Mouse (Mus musculus) neural tube, embryonic 13.5 days (tissue): ENCODE measurements around the gene Tln2. TPM values are rescaled to one million over a fixed set of nuclear protein-coding genes. Genes with fewer than 3 reads are reported as not detected.

Source experiments
- ATAC-seq: fragments of 200-750 bp; cut with Nextera tagmentation; 2 replicates; pipeline ENCODE4 v1.8.0; 2017; ENCODE audit warnings: low read depth, mild to moderate bottlenecking, moderate TSS enrichment, moderate library complexity
- H3K27ac ChIP-seq: fragments of 300-500 bp; sonication (generic); replicated peaks from 2 replicates; pipeline ENCODE4 v1.5.1; 2015; ENCODE audit warnings: moderate library complexity, mild to moderate bottlenecking, inconsistent platforms
- H3K27me3 ChIP-seq: fragments of 300-500 bp; sonication (generic); 2 replicates; pipeline ENCODE4 v1.6.1; 2015; ENCODE audit warnings: mild to moderate bottlenecking, inconsistent platforms
- H3K36me3 ChIP-seq: fragments of 300-500 bp; sonication (generic); 2 replicates; pipeline ENCODE4 v1.6.1; 2015; ENCODE audit warnings: mild to moderate bottlenecking, inconsistent platforms
- H3K4me1 ChIP-seq: fragments of 300-500 bp; sonication (generic); replicated peaks from 2 replicates; pipeline ENCODE4 v1.6.1; 2015; ENCODE audit warnings: inconsistent platforms
- H3K4me2 ChIP-seq: fragments of 300-500 bp; sonication (generic); 2 replicates; pipeline ENCODE4 v1.6.1; 2015; ENCODE audit warnings: inconsistent platforms, mild to moderate bottlenecking, moderate library complexity
- H3K4me3 ChIP-seq: fragments of 300-500 bp; sonication (generic); 2 replicates; pipeline ENCODE4 v1.5.1; 2015; ENCODE audit warnings: mild to moderate bottlenecking, inconsistent platforms
- H3K9ac ChIP-seq: fragments of 300-500 bp; sonication (generic); 2 replicates; pipeline ENCODE4 v1.6.1; 2015; ENCODE audit warnings: moderate library complexity, mild to moderate bottlenecking, inconsistent platforms
- H3K9me3 ChIP-seq: fragments of 300-500 bp; sonication (generic); 2 replicates; pipeline ENCODE4 v1.6.1; 2016; ENCODE audit warnings: inconsistent platforms
- WGBS: fragments of 180-500 bp; shearing (Covaris S2); methylation state at CpG from one replicate; pipeline ENCODE4 v1.1.7; 2015; 5-methylcytosine and 5-hydroxymethylcytosine counted together
- polyA plus RNA-seq: library from polyadenylated mRNA; unstranded; fragments of >200 nt; fragmentation: Nextera tagmentation; extraction: Ambion mirVana; gene quantifications from 2 replicates; pipeline ENCODE4 v1.2.1, GENCODE M21; 2015

Gene Tln2
- polyA plus RNA-seq, 1 experiment from 2014 or later: 34.7 TPM

- no peak overlapping the region for H3K9ac ChIP-seq
- no peak overlapping the region for H3K4me3 ChIP-seq
- peak overlapping the region; percentile 65 for H3K27ac ChIP-seq
- no peaks in the 10 kb centered on the region for H3K36me3 ChIP-seq
- H3K4me2 ChIP-seq: no peak overlapping the region
- no peaks in the 10 kb centered on the region for H3K27me3 ChIP-seq
- peak; percentile 59; the same call in 1 of the 2 replicates for ATAC-seq
- H3K9me3 ChIP-seq: no peaks in the 10 kb centered on the region
- peaks cover 25% of the 10 kb centered on the region for H3K4me1 ChIP-seq
- WGBS: 52% methylated on average over 10 of the region's 10 CpGs
Observed at GRCm38 (mm10) chr9:67435333-67436154, 124.0 kb downstream of the Tln2 start.

- no peaks in the 10 kb centered on the region for H3K36me3 ChIP-seq
- ATAC-seq: no peak
- no peaks in the 10 kb centered on the region for H3K9me3 ChIP-seq
- no peaks in the 10 kb centered on the region for H3K27me3 ChIP-seq
- 73% methylated on average over 12 of the region's 12 CpGs for WGBS
- peaks cover 34% of the 10 kb centered on the region for H3K4me1 ChIP-seq
- no peak overlapping the region for H3K4me2 ChIP-seq
- no peak overlapping the region for H3K4me3 ChIP-seq
- no peak overlapping the region for H3K9ac ChIP-seq
- H3K27ac ChIP-seq: no peak overlapping the region
Observed at GRCm38 (mm10) chr9:67429199-67429892, 130.2 kb downstream of the Tln2 start.

GRCm38 (mm10) chr9:67428306-67429047, 131.0 kb downstream of the Tln2 start:
- H3K9ac ChIP-seq: no peak overlapping the region
- no peaks in the 10 kb centered on the region for H3K9me3 ChIP-seq
- WGBS: 92% methylated on average over 15 of the region's 15 CpGs
- no peak overlapping the region for H3K4me3 ChIP-seq
- H3K27ac ChIP-seq: 0 out of 2 replicates have a peak overlapping the region, but pooled peaks have one; percentile 3
- H3K4me2 ChIP-seq: no peak overlapping the region
- no peak for ATAC-seq
- H3K4me1 ChIP-seq: peaks cover 34% of the 10 kb centered on the region
- no peaks in the 10 kb centered on the region for H3K27me3 ChIP-seq
- no peaks in the 10 kb centered on the region for H3K36me3 ChIP-seq

- peak; percentile 89 for ATAC-seq
- Histone ChIP-seq H3K4me2 (no peak overlapping the region), H3K27ac (peak overlapping the region; percentile 68), H3K4me1 (peaks cover 26% of the 10 kb centered on the region), H3K4me3 (no peak overlapping the region), H3K9ac (no peak overlapping the region), H3K36me3 (no peaks in the 10 kb centered on the region), H3K9me3 (no peaks in the 10 kb centered on the region), H3K27me3 (no peaks in the 10 kb centered on the region)
- WGBS: 33% methylated on average over 3 of the region's 3 CpGs
Observed at GRCm38 (mm10) chr9:67426304-67426703, 133.2 kb downstream of the Tln2 start.

- H3K9me3 ChIP-seq: no peaks in the 10 kb centered on the region
- no peak overlapping the region for H3K4me3 ChIP-seq
- peaks cover 24% of the 10 kb centered on the region for H3K4me1 ChIP-seq
- no peaks in the 10 kb centered on the region for H3K36me3 ChIP-seq
- H3K27ac ChIP-seq: no peak overlapping the region
- H3K27me3 ChIP-seq: no peaks in the 10 kb centered on the region
- ATAC-seq: no peak
- H3K4me2 ChIP-seq: no peak overlapping the region
- H3K9ac ChIP-seq: no peak overlapping the region
- WGBS: 84% methylated on average over 7 of the region's 7 CpGs
Observed at GRCm38 (mm10) chr9:67424110-67424509, 135.4 kb downstream of the Tln2 start.

GRCm38 (mm10) chr9:67418092-67418491, 141.4 kb downstream of the Tln2 start:
- WGBS: 62% methylated on average over 6 of the region's 6 CpGs

GRCm38 (mm10) chr9:67410667-67411066, 148.8 kb downstream of the Tln2 start:
- 84% methylated on average over 2 of the region's 2 CpGs for WGBS
- H3K4me2 ChIP-seq: no peak overlapping the region
- no peak overlapping the region for H3K4me3 ChIP-seq
- no peaks in the 10 kb centered on the region for H3K27me3 ChIP-seq
- no peak overlapping the region for H3K9ac ChIP-seq
- no peak overlapping the region for H3K27ac ChIP-seq
- H3K4me1 ChIP-seq: peaks cover under 1% of the 10 kb centered on the region; the same call in 1 of the 2 replicates
- H3K36me3 ChIP-seq: no peaks in the 10 kb centered on the region
- ATAC-seq: no peak
- H3K9me3 ChIP-seq: no peaks in the 10 kb centered on the region

More at GRCm38 (mm10) chr9:67418092-67418491, 141.4 kb downstream of the Tln2 start:
- Histone ChIP-seq H3K4me3 (no peak overlapping the region), H3K9me3 (no peaks in the 10 kb centered on the region), H3K36me3 (no peaks in the 10 kb centered on the region), H3K27me3 (no peaks in the 10 kb centered on the region), H3K4me2 (no peak overlapping the region), H3K27ac (peak overlapping the region; percentile 33; the same call in 1 of the 2 replicates), H3K9ac (no peak overlapping the region), H3K4me1 (peaks cover 20% of the 10 kb centered on the region)
- peak; percentile 56; the same call in 1 of the 2 replicates for ATAC-seq

- WGBS: 86% methylated on average over 7 of the region's 7 CpGs
- no peak overlapping the region for H3K4me3 ChIP-seq
- ATAC-seq: no peak
- H3K4me2 ChIP-seq: no peak overlapping the region
- H3K4me1 ChIP-seq: no peaks in the 10 kb centered on the region; the same call in 1 of the 2 replicates
- no peaks in the 10 kb centered on the region for H3K27me3 ChIP-seq
- H3K9ac ChIP-seq: no peak overlapping the region
- H3K36me3 ChIP-seq: no peaks in the 10 kb centered on the region
- H3K27ac ChIP-seq: no peak overlapping the region
- H3K9me3 ChIP-seq: no peaks in the 10 kb centered on the region
Observed at GRCm38 (mm10) chr9:67404736-67405135, 154.8 kb downstream of the Tln2 start.

- H3K9me3 ChIP-seq: no peaks in the 10 kb centered on the region
- H3K4me3 ChIP-seq: no peak overlapping the region
- H3K4me1 ChIP-seq: no peaks in the 10 kb centered on the region
- no peaks in the 10 kb centered on the region for H3K36me3 ChIP-seq
- no peaks in the 10 kb centered on the region for H3K27me3 ChIP-seq
- H3K9ac ChIP-seq: no peak overlapping the region
- no peak overlapping the region for H3K27ac ChIP-seq
- no peak overlapping the region for H3K4me2 ChIP-seq
- WGBS: 92% methylated on average over 6 of the region's 6 CpGs
- no peak for ATAC-seq
Observed at GRCm38 (mm10) chr9:67399563-67399962, 159.9 kb downstream of the Tln2 start.

- Histone ChIP-seq H3K9ac (no peak overlapping the region), H3K4me1 (no peaks in the 10 kb centered on the region), H3K27me3 (no peaks in the 10 kb centered on the region), H3K4me2 (no peak overlapping the region), H3K4me3 (no peak overlapping the region), H3K9me3 (no peaks in the 10 kb centered on the region), H3K27ac (no peak overlapping the region), H3K36me3 (no peaks in the 10 kb centered on the region)
- WGBS: 94% methylated on average over 3 of the region's 3 CpGs
- no peak for ATAC-seq
Observed at GRCm38 (mm10) chr9:67397756-67398155, 161.7 kb downstream of the Tln2 start.

- no peaks in the 10 kb centered on the region for H3K4me1 ChIP-seq
- no peaks in the 10 kb centered on the region for H3K36me3 ChIP-seq
- no peaks in the 10 kb centered on the region for H3K9me3 ChIP-seq
- H3K27me3 ChIP-seq: no peaks in the 10 kb centered on the region
- WGBS: 92% methylated on average over 3 of the region's 3 CpGs
- no peak overlapping the region for H3K4me2 ChIP-seq
- no peak overlapping the region for H3K4me3 ChIP-seq
- ATAC-seq: no peak
- no peak overlapping the region for H3K27ac ChIP-seq
- H3K9ac ChIP-seq: no peak overlapping the region
Observed at GRCm38 (mm10) chr9:67396446-67396845, 163.1 kb downstream of the Tln2 start.
